Mouse (Mus musculus): ENCODE measurements around the gene Fabp6.

Fabp6 gene

GRCm38 (mm10) chr11:43546678-43547077 is 54.7 kb downstream of the Fabp6 start:
- DNase-seq (ENCODE audit: low spot score): no peak
